Mouse (Mus musculus) MEL-GATA-1-ER (cell line): ENCODE measurements around the gene Tnc.
"Not testable (repeated sequence)": the region's sequence is repeated elsewhere in the genome, so short reads cannot be mapped to it uniquely, and the experiment has no call there.

Experiments used
- DNase-seq: peaks from one replicate; pipeline ENCODE4 v3.0.0-alpha.2; 2012; ENCODE audit warnings: low read depth; ENCODE audit errors: extremely low read depth

The Tnc gene

GRCm38 (mm10) chr4:63969891-63970290, 76.9 kb downstream of the Tnc start:
- DNase-seq = no peak

- no peak for DNase-seq
Measured at GRCm38 (mm10) chr4:63963410-63963809, 83.4 kb downstream of the Tnc start.

GRCm38 (mm10) chr4:63961858-63962468, 84.9 kb downstream of the Tnc start:
- no peak for DNase-seq

GRCm38 (mm10) chr4:63958601-63959000, 88.2 kb downstream of the Tnc start:
- no peak for DNase-seq

- no peak for DNase-seq
Measured at GRCm38 (mm10) chr4:63950054-63950453, 96.8 kb downstream of the Tnc start.

GRCm38 (mm10) chr4:63948688-63949073, 98.1 kb downstream of the Tnc start:
- DNase-seq = not testable (repeated sequence)

GRCm38 (mm10) chr4:63948066-63948687, 98.6 kb downstream of the Tnc start:
- no peak for DNase-seq

- no peak for DNase-seq
Measured at GRCm38 (mm10) chr4:63943813-63944212, 103.0 kb downstream of the Tnc start.

- no peak for DNase-seq
Measured at GRCm38 (mm10) chr4:63942875-63943274, 103.9 kb downstream of the Tnc start.

GRCm38 (mm10) chr4:63941420-63941819, 105.4 kb downstream of the Tnc start:
- no peak for DNase-seq

- DNase-seq = no peak
Measured at GRCm38 (mm10) chr4:63939428-63939827, 107.4 kb downstream of the Tnc start.

- DNase-seq = no peak
Measured at GRCm38 (mm10) chr4:63935960-63936359, 110.9 kb downstream of the Tnc start.

GRCm38 (mm10) chr4:63935314-63935713, 111.5 kb downstream of the Tnc start:
- no peak for DNase-seq

- DNase-seq = no peak
Measured at GRCm38 (mm10) chr4:63930863-63931262, 116.0 kb downstream of the Tnc start.

GRCm38 (mm10) chr4:63929490-63929889, 117.3 kb downstream of the Tnc start:
- DNase-seq = no peak

- no peak for DNase-seq
Measured at GRCm38 (mm10) chr4:63928192-63928591, 118.6 kb downstream of the Tnc start.

GRCm38 (mm10) chr4:63917181-63917580, 129.6 kb downstream of the Tnc start:
- no peak for DNase-seq

GRCm38 (mm10) chr4:63916753-63917152, 130.1 kb downstream of the Tnc start:
- no peak for DNase-seq

- DNase-seq = no peak
Measured at GRCm38 (mm10) chr4:63916288-63916687, 130.5 kb downstream of the Tnc start.
